Mouse (Mus musculus): ENCODE results near the gene Fads3.

DNA sequence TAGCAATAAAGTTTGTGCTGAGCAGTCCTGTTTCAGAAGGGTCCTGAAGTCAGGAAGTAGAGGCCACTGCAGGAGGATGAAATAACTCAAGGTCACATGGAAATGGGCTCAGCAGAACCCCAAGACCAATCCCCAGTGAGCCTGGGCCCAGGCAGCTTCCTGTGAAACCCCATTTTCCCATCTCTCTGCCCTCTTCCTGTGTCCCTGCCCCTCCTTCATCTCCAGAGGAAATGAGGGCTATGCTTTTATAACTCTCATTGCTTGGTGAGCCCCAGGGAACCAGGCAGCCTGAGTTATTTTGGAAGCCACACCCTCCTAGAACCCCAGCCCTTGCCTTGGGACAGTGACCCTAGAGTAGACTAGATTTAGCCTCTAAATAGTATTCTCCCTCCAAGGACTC, 8.2 kb downstream of the Fads3 start:
- TF ChIP-seq CTCF (IDR thresholded peaks at IDR 0.05; ENCODE audit: control insufficient read depth, insufficient read depth, low read length) = no peak
- TF ChIP-seq POLR2A (IDR thresholded peaks at IDR 0.05; ENCODE audit: borderline replicate concordance, control insufficient read depth, low read depth, low read length) = no peak
